Mouse (Mus musculus): Measurements from ENCODE around the gene Adgrv1. TPM values are rescaled to one million over a fixed set of nuclear protein-coding genes. Genes with fewer than 3 reads are reported as not detected.
A peak's percentile ranks its signal among the peaks of the same experiment; 100 is the strongest.

Gene Adgrv1
- polyA plus RNA-seq, 1 experiment from 2014 or later, result 41.9 TPM

GRCm38 (mm10) chr13:81466661-81467060, 166.3 kb downstream of the Adgrv1 start:
- no peak for DNase-seq (ENCODE audit: low spot score)
- no peaks in the 10 kb centered on the region; the same call in 1 of the 2 replicates for H3K36me3 ChIP-seq (ENCODE audit: control insufficient read depth, insufficient read depth, low read length)

GRCm38 (mm10) chr13:81465794-81466193, 167.2 kb downstream of the Adgrv1 start:
- Histone ChIP-seq H3K4me2 (ENCODE audit: low read depth, low read length, severe bottlenecking) (no peak overlapping the region), H3K4me1 (replicated peaks; ENCODE audit: control insufficient read depth, insufficient read depth, low read length) (no peaks in the 10 kb centered on the region), H3K9me3 (ENCODE audit: control insufficient read depth, low read length) (no peaks in the 10 kb centered on the region), H3K9ac (ENCODE audit: low read length) (no peak overlapping the region), H3K4me3 (ENCODE audit: low read depth, low read length) (no peak overlapping the region), H3K36me3 (ENCODE audit: control insufficient read depth, insufficient read depth, low read length) (no peaks in the 10 kb centered on the region; the same call in 1 of the 2 replicates), H3K27me3 (ENCODE audit: control insufficient read depth, insufficient read depth, low read length) (no peaks in the 10 kb centered on the region), H3K27ac (ENCODE audit: low read depth, low read length) (no peak overlapping the region)
- WGBS, result 84% methylated on average over 3 of the region's 3 CpGs
- DNase-seq (ENCODE audit: low spot score) (no peak), ATAC-seq (replicated peaks; ENCODE audit: low FRiP score) (no peak)

More at GRCm38 (mm10) chr13:81466661-81467060, 166.3 kb downstream of the Adgrv1 start:
- Histone ChIP-seq H3K9me3 (ENCODE audit: control insufficient read depth, low read length) (no peaks in the 10 kb centered on the region), H3K4me1 (replicated peaks; ENCODE audit: control insufficient read depth, insufficient read depth, low read length) (no peaks in the 10 kb centered on the region), H3K27me3 (ENCODE audit: control insufficient read depth, insufficient read depth, low read length) (no peaks in the 10 kb centered on the region), H3K4me2 (ENCODE audit: low read depth, low read length, severe bottlenecking) (no peak overlapping the region), H3K27ac (ENCODE audit: low read depth, low read length) (no peak overlapping the region), H3K9ac (ENCODE audit: low read length) (no peak overlapping the region), H3K4me3 (ENCODE audit: low read depth, low read length) (no peak overlapping the region)
- ATAC-seq (replicated peaks; ENCODE audit: low FRiP score), result no peak
- 83% methylated on average over 4 of the region's 4 CpGs for WGBS

GRCm38 (mm10) chr13:81449630-81450029, 183.3 kb downstream of the Adgrv1 start:
- Histone ChIP-seq H3K4me3 (ENCODE audit: low read depth, low read length) (no peak overlapping the region), H3K9ac (ENCODE audit: low read length) (no peak overlapping the region), H3K27me3 (ENCODE audit: control insufficient read depth, insufficient read depth, low read length) (no peaks in the 10 kb centered on the region), H3K27ac (ENCODE audit: low read depth, low read length) (no peak overlapping the region), H3K36me3 (ENCODE audit: control insufficient read depth, insufficient read depth, low read length) (no peaks in the 10 kb centered on the region; the same call in 1 of the 2 replicates), H3K4me2 (ENCODE audit: low read depth, low read length, severe bottlenecking) (no peak overlapping the region), H3K4me1 (replicated peaks; ENCODE audit: control insufficient read depth, insufficient read depth, low read length) (no peaks in the 10 kb centered on the region), H3K9me3 (ENCODE audit: control insufficient read depth, low read length) (no peaks in the 10 kb centered on the region)
- ATAC-seq (replicated peaks; ENCODE audit: low FRiP score), result peak; percentile 49; the same call in 1 of the 2 replicates
- 47% methylated on average over 4 of the region's 4 CpGs for WGBS
- no peak for DNase-seq (ENCODE audit: low spot score)

GRCm38 (mm10) chr13:81449198-81449597, 183.8 kb downstream of the Adgrv1 start:
- 92% methylated on average over 7 of the region's 7 CpGs for WGBS
- Histone ChIP-seq H3K9me3 (ENCODE audit: control insufficient read depth, low read length) (no peaks in the 10 kb centered on the region), H3K36me3 (ENCODE audit: control insufficient read depth, insufficient read depth, low read length) (no peaks in the 10 kb centered on the region; the same call in 1 of the 2 replicates), H3K4me3 (ENCODE audit: low read depth, low read length) (no peak overlapping the region), H3K9ac (ENCODE audit: low read length) (no peak overlapping the region), H3K27ac (ENCODE audit: low read depth, low read length) (no peak overlapping the region), H3K4me1 (replicated peaks; ENCODE audit: control insufficient read depth, insufficient read depth, low read length) (no peaks in the 10 kb centered on the region), H3K27me3 (ENCODE audit: control insufficient read depth, insufficient read depth, low read length) (no peaks in the 10 kb centered on the region), H3K4me2 (ENCODE audit: low read depth, low read length, severe bottlenecking) (no peak overlapping the region)
- ATAC-seq (replicated peaks; ENCODE audit: low FRiP score) (0 out of 2 replicates have a peak, but pooled peaks have one; percentile 49), DNase-seq (ENCODE audit: low spot score) (no peak)

- H3K27ac ChIP-seq (ENCODE audit: low read depth, low read length), result no peak overlapping the region
- H3K9me3 ChIP-seq (ENCODE audit: control insufficient read depth, low read length), result no peaks in the 10 kb centered on the region
- no peak overlapping the region for H3K4me3 ChIP-seq (ENCODE audit: low read depth, low read length)
- H3K27me3 ChIP-seq (ENCODE audit: control insufficient read depth, insufficient read depth, low read length), result no peaks in the 10 kb centered on the region
- H3K4me1 ChIP-seq (replicated peaks; ENCODE audit: control insufficient read depth, insufficient read depth, low read length), result no peaks in the 10 kb centered on the region
- ATAC-seq (replicated peaks; ENCODE audit: low FRiP score) (peak; percentile 34; the same call in 1 of the 2 replicates), DNase-seq (ENCODE audit: low spot score) (no peak)
- H3K36me3 ChIP-seq (ENCODE audit: control insufficient read depth, insufficient read depth, low read length), result no peaks in the 10 kb centered on the region
- WGBS, result 84% methylated on average over 3 of the region's 3 CpGs
- H3K4me2 ChIP-seq (ENCODE audit: low read depth, low read length, severe bottlenecking), result no peak overlapping the region
- no peak overlapping the region for H3K9ac ChIP-seq (ENCODE audit: low read length)
These were observed 191.5 kb downstream of the Adgrv1 start for GRCm38 (mm10) chr13:81441412-81441811.

GRCm38 (mm10) chr13:81439390-81440025, 193.4 kb downstream of the Adgrv1 start:
- no peak overlapping the region for H3K9ac ChIP-seq (ENCODE audit: low read length)
- H3K36me3 ChIP-seq (ENCODE audit: control insufficient read depth, insufficient read depth, low read length), result no peaks in the 10 kb centered on the region
- DNase-seq (ENCODE audit: low spot score), result peak; percentile 85
- 51% methylated on average over 12 of the region's 12 CpGs for WGBS
- H3K27ac ChIP-seq (ENCODE audit: low read depth, low read length), result no peak overlapping the region
- H3K4me2 ChIP-seq (ENCODE audit: low read depth, low read length, severe bottlenecking), result no peak overlapping the region
- ATAC-seq (replicated peaks; ENCODE audit: low FRiP score), result peak; percentile 44; the same call in 1 of the 2 replicates
- no peaks in the 10 kb centered on the region for H3K27me3 ChIP-seq (ENCODE audit: control insufficient read depth, insufficient read depth, low read length)
- no peaks in the 10 kb centered on the region for H3K9me3 ChIP-seq (ENCODE audit: control insufficient read depth, low read length)
- H3K4me1 ChIP-seq (replicated peaks; ENCODE audit: control insufficient read depth, insufficient read depth, low read length), result no peaks in the 10 kb centered on the region
- no peak overlapping the region for H3K4me3 ChIP-seq (ENCODE audit: low read depth, low read length)

- Histone ChIP-seq H3K27ac (ENCODE audit: low read depth, low read length) (no peak overlapping the region), H3K4me2 (ENCODE audit: low read depth, low read length, severe bottlenecking) (no peak overlapping the region), H3K4me1 (replicated peaks; ENCODE audit: control insufficient read depth, insufficient read depth, low read length) (no peaks in the 10 kb centered on the region), H3K36me3 (ENCODE audit: control insufficient read depth, insufficient read depth, low read length) (no peaks in the 10 kb centered on the region; the same call in 1 of the 2 replicates), H3K9me3 (ENCODE audit: control insufficient read depth, low read length) (no peaks in the 10 kb centered on the region), H3K27me3 (ENCODE audit: control insufficient read depth, insufficient read depth, low read length) (no peaks in the 10 kb centered on the region), H3K9ac (ENCODE audit: low read length) (no peak overlapping the region), H3K4me3 (ENCODE audit: low read depth, low read length) (no peak overlapping the region)
- DNase-seq (ENCODE audit: low spot score), result no peak
- ATAC-seq (replicated peaks; ENCODE audit: low FRiP score), result no peak
- WGBS, result 88% methylated on average over 8 of the region's 8 CpGs
These were observed 195.9 kb downstream of the Adgrv1 start for GRCm38 (mm10) chr13:81437088-81437487.

GRCm38 (mm10) chr13:81426896-81427755, 205.8 kb downstream of the Adgrv1 start:
- WGBS, result 80% methylated on average over 15 of the region's 15 CpGs
- DNase-seq (ENCODE audit: low spot score) (peak; percentile 69), ATAC-seq (replicated peaks; ENCODE audit: low FRiP score) (0 out of 2 replicates have a peak, but pooled peaks have one; percentile 21)
- Histone ChIP-seq H3K9ac (ENCODE audit: low read length) (no peak overlapping the region), H3K4me1 (replicated peaks; ENCODE audit: control insufficient read depth, insufficient read depth, low read length) (no peaks in the 10 kb centered on the region), H3K36me3 (ENCODE audit: control insufficient read depth, insufficient read depth, low read length) (no peaks in the 10 kb centered on the region; the same call in 1 of the 2 replicates), H3K4me2 (ENCODE audit: low read depth, low read length, severe bottlenecking) (no peak overlapping the region), H3K9me3 (ENCODE audit: control insufficient read depth, low read length) (no peaks in the 10 kb centered on the region), H3K27me3 (ENCODE audit: control insufficient read depth, insufficient read depth, low read length) (no peaks in the 10 kb centered on the region), H3K27ac (ENCODE audit: low read depth, low read length) (no peak overlapping the region), H3K4me3 (ENCODE audit: low read depth, low read length) (no peak overlapping the region)
